Mouse (Mus musculus) limb, embryonic 14.5 days (tissue): Measurements from ENCODE around the gene Cd82. TPM values are rescaled to one million over a fixed set of nuclear protein-coding genes. Genes with fewer than 3 reads are reported as not detected.

Experiments
- ATAC-seq: fragments of 200-750 bp; cut with Nextera tagmentation; 2 replicates; pipeline ENCODE4 v1.8.0; 2017; ENCODE audit warnings: low read depth, moderate number of reproducible peaks, moderate TSS enrichment; ENCODE audit not compliant: low FRiP score
- DNase-seq: peaks from one replicate; pipeline ENCODE4 v3.0.0-alpha.2; 2015; ENCODE audit warnings: low spot score
- H3K27ac ChIP-seq: fragments of 300-500 bp; sonication (generic); replicated peaks from 2 replicates; pipeline ENCODE4 v1.5.1; 2014; ENCODE audit warnings: low read depth, mild to moderate bottlenecking, low read length, moderate library complexity, mixed read lengths
- H3K27me3 ChIP-seq: fragments of 300-500 bp; sonication (generic); 2 replicates; pipeline ENCODE4 v1.6.1; 2014; ENCODE audit warnings: low read length, mixed read lengths; ENCODE audit not compliant: control insufficient read depth, insufficient read depth
- H3K36me3 ChIP-seq: fragments of 300-500 bp; sonication (generic); 2 replicates; pipeline ENCODE4 v1.6.1; 2014; ENCODE audit warnings: mild to moderate bottlenecking, low read length, moderate library complexity, mixed read lengths; ENCODE audit not compliant: control insufficient read depth, insufficient read depth
- H3K4me1 ChIP-seq: fragments of 300-500 bp; sonication (generic); 2 replicates; pipeline ENCODE4 v1.6.1; 2014; ENCODE audit warnings: antibody characterized with exemption, low read length, mixed read lengths; ENCODE audit not compliant: control insufficient read depth, insufficient read depth
- H3K4me2 ChIP-seq: fragments of 300-500 bp; sonication (generic); replicated peaks from 2 replicates; pipeline ENCODE4 v1.6.1; 2014; ENCODE audit warnings: low read depth, mild to moderate bottlenecking, low read length, moderate library complexity; ENCODE audit not compliant: severe bottlenecking
- H3K4me3 ChIP-seq: fragments of 300-500 bp; sonication (generic); replicated peaks from 2 replicates; pipeline ENCODE4 v1.5.1; 2014; ENCODE audit warnings: low read length
- H3K9ac ChIP-seq: fragments of 300-500 bp; sonication (generic); 2 replicates; pipeline ENCODE4 v1.6.1; 2014; ENCODE audit warnings: mild to moderate bottlenecking, low read depth, low read length, moderate library complexity; ENCODE audit not compliant: severe bottlenecking
- H3K9me3 ChIP-seq: fragments of 300-500 bp; sonication (generic); 2 replicates; pipeline ENCODE4 v1.6.1; 2016; ENCODE audit warnings: low read length; ENCODE audit not compliant: control insufficient read depth
- POLR2A ChIP-seq: fragments of 200-500 bp; IDR thresholded peaks from 2 replicates; pipeline ENCODE4 v1.8.0; 2012; ENCODE audit warnings: inconsistent platforms, mild to moderate bottlenecking, moderate library complexity, borderline replicate concordance; ENCODE audit not compliant: insufficient read depth, insufficient read length; ENCODE audit errors: extremely low read depth
- WGBS: fragments of 180-500 bp; shearing (Covaris S2); extraction: QIAGEN DNeasy Blood & Tissue Kit; methylation state at CpG from one replicate; pipeline ENCODE4 v1.1.7; 2014; 5-methylcytosine and 5-hydroxymethylcytosine counted together
- polyA plus RNA-seq, 2 experiments: library from polyadenylated mRNA; depleted of rRNA in 1 of 2; stranded (reverse) in 1 of 2; unstranded in 1 of 2; fragments of >200 nt; fragmentation: Nextera tagmentation in 1 of 2; extraction: Ambion mirVana in 1 of 2; gene quantifications; 2 replicates each; pipeline versions ENCODE4 v1.2.1 to v1.2.3; 2012 to 2014

Gene Cd82
- polyA plus RNA-seq, 2 experiments: 32.9 to 56.6 TPM

GRCm38 (mm10) chr2:93503353-93503752, 40.4 kb upstream of the Cd82 start:
- DNase-seq (no peak), ATAC-seq (no peak)
- no peaks in the 10 kb centered on the region for H3K9me3 ChIP-seq
- no peak overlapping the region for H3K27ac ChIP-seq
- no peak overlapping the region for H3K4me3 ChIP-seq
- no peak overlapping the region for H3K9ac ChIP-seq
- TF ChIP-seq POLR2A: no peak
- no peak overlapping the region for H3K4me2 ChIP-seq
- no peaks in the 10 kb centered on the region for H3K4me1 ChIP-seq
- no peaks in the 10 kb centered on the region for H3K36me3 ChIP-seq
- H3K27me3 ChIP-seq: no peaks in the 10 kb centered on the region
- 50% methylated on average over 4 of the region's 4 CpGs for WGBS

- no peak overlapping the region for H3K9ac ChIP-seq
- H3K27me3 ChIP-seq: no peaks in the 10 kb centered on the region
- H3K4me1 ChIP-seq: no peaks in the 10 kb centered on the region
- TF ChIP-seq POLR2A: no peak
- H3K9me3 ChIP-seq: no peaks in the 10 kb centered on the region
- 25% methylated on average over 10 of the region's 10 CpGs for WGBS
- H3K36me3 ChIP-seq: no peaks in the 10 kb centered on the region
- H3K27ac ChIP-seq: no peak overlapping the region
- no peak overlapping the region for H3K4me3 ChIP-seq
- H3K4me2 ChIP-seq: no peak overlapping the region
- DNase-seq: no peak
- no peak for ATAC-seq
Measured at GRCm38 (mm10) chr2:93501303-93501702, 38.4 kb upstream of the Cd82 start.

DNA sequence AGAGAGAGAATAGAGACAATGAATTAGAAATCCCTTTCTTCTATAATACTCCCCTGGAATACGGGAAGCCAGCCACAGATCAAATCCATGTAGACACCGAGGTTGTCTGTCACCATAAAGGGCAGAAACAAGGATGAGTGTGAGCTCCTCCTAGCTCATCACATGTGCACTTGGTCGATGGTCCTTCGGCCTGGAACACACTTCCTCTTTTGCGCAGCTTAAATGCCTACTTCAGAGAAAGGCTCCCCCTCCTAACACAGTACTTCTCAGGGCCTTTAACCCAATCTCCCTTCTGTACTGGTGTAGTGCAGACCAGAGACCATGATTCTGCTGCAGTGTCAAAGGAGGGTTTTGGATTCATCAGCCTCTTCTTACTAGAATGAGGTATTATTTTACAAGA, 34.3 kb upstream of the Cd82 start:
- no peaks in the 10 kb centered on the region for H3K27me3 ChIP-seq
- 95% methylated on average over 5 of the region's 5 CpGs for WGBS
- no peaks in the 10 kb centered on the region for H3K9me3 ChIP-seq
- H3K4me1 ChIP-seq: no peaks in the 10 kb centered on the region
- no peak overlapping the region for H3K27ac ChIP-seq
- H3K4me2 ChIP-seq: no peak overlapping the region
- TF ChIP-seq POLR2A: no peak
- ATAC-seq (no peak), DNase-seq (no peak)
- no peaks in the 10 kb centered on the region for H3K36me3 ChIP-seq
- H3K4me3 ChIP-seq: no peak overlapping the region
- no peak overlapping the region for H3K9ac ChIP-seq

GRCm38 (mm10) chr2:93495170-93495569, 32.2 kb upstream of the Cd82 start:
- no peaks in the 10 kb centered on the region for H3K4me1 ChIP-seq
- no peak overlapping the region for H3K9ac ChIP-seq
- no peak overlapping the region for H3K4me3 ChIP-seq
- H3K9me3 ChIP-seq: no peaks in the 10 kb centered on the region
- 75% methylated on average over 3 of the region's 3 CpGs for WGBS
- TF ChIP-seq POLR2A: no peak
- ATAC-seq (no peak), DNase-seq (no peak)
- H3K36me3 ChIP-seq: no peaks in the 10 kb centered on the region
- no peaks in the 10 kb centered on the region for H3K27me3 ChIP-seq
- H3K27ac ChIP-seq: no peak overlapping the region
- H3K4me2 ChIP-seq: no peak overlapping the region

GRCm38 (mm10) chr2:93493541-93493940, 30.6 kb upstream of the Cd82 start:
- Histone ChIP-seq H3K4me3 (no peak overlapping the region), H3K27me3 (no peaks in the 10 kb centered on the region), H3K9ac (no peak overlapping the region), H3K4me2 (no peak overlapping the region), H3K27ac (no peak overlapping the region), H3K9me3 (no peaks in the 10 kb centered on the region), H3K4me1 (no peaks in the 10 kb centered on the region; the same call in 1 of the 2 replicates), H3K36me3 (no peaks in the 10 kb centered on the region)
- no peak for DNase-seq
- no peak for ATAC-seq
- TF ChIP-seq POLR2A: no peak
- 72% methylated on average over 3 of the region's 3 CpGs for WGBS

- H3K27ac ChIP-seq: no peak overlapping the region
- no peaks in the 10 kb centered on the region for H3K9me3 ChIP-seq
- ATAC-seq (no peak), DNase-seq (no peak)
- H3K9ac ChIP-seq: no peak overlapping the region
- no peak for TF ChIP-seq POLR2A
- H3K36me3 ChIP-seq: no peaks in the 10 kb centered on the region
- 36% methylated on average over 2 of the region's 2 CpGs for WGBS
- H3K4me3 ChIP-seq: no peak overlapping the region
- no peak overlapping the region for H3K4me2 ChIP-seq
- H3K4me1 ChIP-seq: peaks cover 1% of the 10 kb centered on the region
- no peaks in the 10 kb centered on the region for H3K27me3 ChIP-seq
Measured at GRCm38 (mm10) chr2:93490516-93490915, 27.6 kb upstream of the Cd82 start.
